Mouse (Mus musculus): ENCODE measurements around the gene Zfp580. TPM values are rescaled to one million over a fixed set of nuclear protein-coding genes. Genes with fewer than 3 reads are reported as not detected.
A peak's percentile ranks its signal among the peaks of the same experiment; 100 is the strongest.
"Not testable (repeated sequence)": the region's sequence is repeated elsewhere in the genome, so short reads cannot be mapped to it uniquely, and the experiment has no call there.

The Zfp580 gene
- polyA plus RNA-seq, 1 experiment from 2014 or later, result 15.2 TPM

DNA sequence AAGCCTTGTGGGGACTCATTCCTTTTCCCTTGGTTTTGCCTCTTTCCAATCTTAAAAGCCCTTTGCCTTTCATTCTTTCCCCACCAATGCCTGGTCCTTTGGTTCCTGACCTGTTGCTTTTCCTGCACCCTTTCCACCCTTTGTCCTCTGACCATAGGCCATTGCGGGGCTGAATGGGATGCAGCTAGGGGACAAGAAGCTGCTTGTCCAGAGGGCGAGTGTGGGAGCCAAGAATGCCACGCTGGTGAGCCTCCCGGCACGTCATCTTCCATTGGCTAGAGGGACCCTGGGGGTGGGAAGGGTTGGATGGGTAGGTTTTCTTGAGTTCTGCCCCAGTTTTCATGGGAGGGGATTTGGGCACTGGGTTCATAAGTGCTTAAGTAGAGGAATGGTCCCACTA is 23.6 kb downstream of the Zfp580 start:
- Histone ChIP-seq H3K4me2 (ENCODE audit: low read depth, low read length) (no peak overlapping the region), H3K36me3 (ENCODE audit: control insufficient read depth, insufficient read depth) (peaks cover 74% of the 10 kb centered on the region), H3K9me3 (replicated peaks; ENCODE audit: control insufficient read depth, low read length) (no peaks in the 10 kb centered on the region), H3K4me3 (ENCODE audit: low read length) (no peak overlapping the region), H3K27ac (ENCODE audit: low read length) (no peak overlapping the region), H3K27me3 (ENCODE audit: control insufficient read depth, insufficient read depth, low read length) (no peaks in the 10 kb centered on the region), H3K4me1 (ENCODE audit: control insufficient read depth, insufficient read depth, low read length) (no peaks in the 10 kb centered on the region), H3K9ac (ENCODE audit: low read length) (no peak overlapping the region)
- WGBS, result 91% methylated on average over 5 of the region's 5 CpGs
- no peak for ATAC-seq (replicated peaks; ENCODE audit: extremely low read depth, insufficient read depth, low FRiP score)

DNA sequence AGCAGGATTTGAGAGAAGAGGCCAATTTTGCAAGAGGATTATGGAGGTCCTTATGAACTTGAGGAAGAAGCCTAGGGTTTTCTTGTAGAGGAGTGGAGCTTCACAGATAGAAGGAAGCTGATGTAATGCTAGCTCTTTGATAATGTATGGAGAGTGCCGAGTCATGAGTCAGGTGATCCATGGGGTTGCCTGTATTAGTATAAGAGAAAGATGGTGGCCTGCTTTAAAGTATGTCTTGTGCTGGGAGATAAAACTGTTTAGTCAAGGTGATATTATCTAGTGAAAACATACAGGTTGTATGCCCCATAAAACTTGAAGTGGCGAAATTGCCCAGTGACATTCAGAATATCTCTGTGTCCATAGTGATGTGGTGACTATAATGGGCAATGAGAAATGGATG is 25.6 kb downstream of the Zfp580 start:
- Histone ChIP-seq H3K9ac (ENCODE audit: low read length) (no peak overlapping the region), H3K27ac (ENCODE audit: low read length) (no peak overlapping the region), H3K4me3 (ENCODE audit: low read length) (no peak overlapping the region), H3K27me3 (ENCODE audit: control insufficient read depth, insufficient read depth, low read length) (no peaks in the 10 kb centered on the region), H3K36me3 (ENCODE audit: control insufficient read depth, insufficient read depth) (peaks cover 57% of the 10 kb centered on the region), H3K9me3 (replicated peaks; ENCODE audit: control insufficient read depth, low read length) (no peaks in the 10 kb centered on the region), H3K4me1 (ENCODE audit: control insufficient read depth, insufficient read depth, low read length) (peaks cover 11% of the 10 kb centered on the region), H3K4me2 (ENCODE audit: low read depth, low read length) (no peak overlapping the region)
- WGBS, result 78% methylated on average over 2 of the region's 2 CpGs
- ATAC-seq (replicated peaks; ENCODE audit: extremely low read depth, insufficient read depth, low FRiP score), result no peak

DNA sequence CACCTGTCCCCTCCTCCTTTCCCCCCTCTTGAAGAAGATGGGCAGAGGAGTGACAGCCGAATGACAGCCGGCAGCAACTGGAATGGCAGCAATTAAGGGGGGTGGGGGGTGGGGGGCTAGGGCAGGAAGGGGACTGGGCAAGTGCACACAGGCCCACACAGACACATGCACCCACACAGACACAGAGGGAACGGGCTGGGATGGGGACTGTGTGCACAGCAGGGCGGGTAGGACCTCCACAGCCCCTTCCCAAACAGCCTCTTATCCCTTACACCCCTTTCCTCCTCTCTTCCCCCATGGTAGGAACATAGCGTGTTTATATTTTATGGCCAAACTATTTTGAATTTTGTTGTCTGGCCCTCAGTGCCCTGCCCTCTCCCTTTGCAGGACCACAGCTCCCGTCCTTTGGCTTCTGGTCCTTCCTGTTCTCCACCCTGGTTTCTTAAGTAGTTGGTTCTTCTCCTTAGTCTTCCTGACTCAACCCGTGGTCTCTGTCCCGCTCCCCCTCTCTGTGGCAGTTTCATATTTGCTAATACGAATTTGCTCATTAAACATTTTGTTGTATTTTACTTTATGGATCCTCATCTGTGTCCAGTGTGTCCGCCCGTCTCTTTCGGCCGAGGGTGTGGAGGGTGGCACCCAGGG is 28.1 kb downstream of the Zfp580 start:
- peaks cover 18% of the 10 kb centered on the region for H3K4me1 ChIP-seq (ENCODE audit: control insufficient read depth, insufficient read depth, low read length)
- peaks cover 42% of the 10 kb centered on the region for H3K36me3 ChIP-seq (ENCODE audit: control insufficient read depth, insufficient read depth)
- peak overlapping the region; percentile 87 for H3K4me3 ChIP-seq (ENCODE audit: low read length)
- not testable (repeated sequence) for H3K9me3 ChIP-seq (replicated peaks; ENCODE audit: control insufficient read depth, low read length); H3K27me3 ChIP-seq (ENCODE audit: control insufficient read depth, insufficient read depth, low read length); ATAC-seq (replicated peaks; ENCODE audit: extremely low read depth, insufficient read depth, low FRiP score)
- WGBS, result 41% methylated on average over 9 of the region's 13 CpGs
- peak overlapping the region; percentile 71 for H3K9ac ChIP-seq (ENCODE audit: low read length)
- peak overlapping the region; percentile 87 for H3K27ac ChIP-seq (ENCODE audit: low read length)
- peak overlapping the region; percentile 81 for H3K4me2 ChIP-seq (ENCODE audit: low read depth, low read length)

DNA sequence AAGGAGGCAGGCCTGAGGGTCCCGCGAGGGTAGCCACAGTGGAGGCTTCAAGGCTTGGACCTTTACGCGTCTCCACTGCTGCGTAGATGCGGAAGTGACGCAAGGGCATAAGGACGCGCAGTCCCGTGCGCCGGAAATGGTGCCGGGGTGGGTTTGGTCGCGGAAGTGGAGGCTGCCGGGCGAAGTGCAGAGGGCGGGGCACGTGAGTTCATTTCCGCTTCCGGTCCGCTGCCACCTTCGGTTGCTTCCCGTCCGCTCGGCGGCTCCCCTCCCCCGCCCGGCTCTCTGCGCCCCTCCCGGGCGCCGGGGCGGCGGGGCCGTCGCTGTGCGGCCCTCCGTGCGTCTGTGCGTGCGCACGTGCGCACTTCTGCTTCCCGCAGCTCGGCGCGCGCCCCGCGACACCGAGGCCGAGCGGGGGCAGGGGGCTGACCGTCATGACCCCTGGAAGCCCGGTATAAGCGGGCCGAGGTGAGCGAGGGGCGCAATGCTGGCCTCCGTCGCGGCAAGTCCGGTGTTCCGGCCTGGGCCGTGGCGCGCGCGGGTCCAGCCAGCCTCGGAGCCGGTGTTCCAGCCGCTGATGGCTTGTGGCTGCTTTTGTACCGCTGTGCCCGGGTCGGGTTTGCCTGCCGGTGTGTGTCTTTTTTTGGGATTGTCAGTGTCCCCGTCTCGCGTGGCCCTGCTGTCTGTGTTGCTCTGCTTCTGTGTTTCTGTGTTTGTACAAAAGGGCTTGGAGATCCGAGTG is 28.8 kb downstream of the Zfp580 start, which contains the start of gene Epn1:
Gene Epn1 (plus strand): TSS at position 226 of the 742 bp plus-strand sequence.
- Histone ChIP-seq H3K4me3 (ENCODE audit: low read length) (peak within 1 kb of the TSS; percentile 87), H3K4me1 (ENCODE audit: control insufficient read depth, insufficient read depth, low read length) (peaks cover 18% of the 10 kb centered on the region), H3K9me3 (replicated peaks; ENCODE audit: control insufficient read depth, low read length) (no peaks in the 10 kb centered on the region), H3K27ac (ENCODE audit: low read length) (peak within 1 kb of the TSS; percentile 87), H3K36me3 (ENCODE audit: control insufficient read depth, insufficient read depth) (peaks cover 40% of the 10 kb centered on the region), H3K27me3 (ENCODE audit: control insufficient read depth, insufficient read depth, low read length) (no peaks in the 10 kb centered on the region), H3K9ac (ENCODE audit: low read length) (peak within 1 kb of the TSS; percentile 97), H3K4me2 (ENCODE audit: low read depth, low read length) (peak within 1 kb of the TSS; percentile 81)
- WGBS, result under 1% methylated on average over 81 of the region's 81 CpGs
- peak; percentile 97 for ATAC-seq (replicated peaks; ENCODE audit: extremely low read depth, insufficient read depth, low FRiP score)

DNA sequence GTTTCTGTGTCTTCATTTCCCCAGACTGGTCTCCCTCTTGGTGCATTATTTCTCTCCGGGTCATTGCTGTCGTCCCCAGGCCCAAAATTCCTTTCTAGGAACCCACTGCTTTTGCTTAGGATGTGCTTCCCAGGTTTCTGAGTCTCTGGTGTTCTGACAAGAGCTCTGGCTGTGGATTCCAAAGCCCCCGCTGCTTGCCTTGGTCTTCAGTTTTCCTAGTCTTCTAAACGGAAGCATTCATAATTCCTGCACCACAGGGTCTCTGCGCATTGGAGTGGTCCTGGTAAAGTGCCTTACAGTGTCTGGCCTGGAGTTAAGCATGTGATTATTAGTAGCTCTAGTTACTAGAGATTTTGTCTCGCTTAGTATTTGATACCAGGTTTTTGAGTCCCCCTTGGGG is 29.5 kb downstream of the Zfp580 start:
- WGBS, result 10% methylated on average over 6 of the region's 6 CpGs
- ATAC-seq (replicated peaks; ENCODE audit: extremely low read depth, insufficient read depth, low FRiP score), result no peak
- peaks cover 18% of the 10 kb centered on the region for H3K4me1 ChIP-seq (ENCODE audit: control insufficient read depth, insufficient read depth, low read length)

DNA sequence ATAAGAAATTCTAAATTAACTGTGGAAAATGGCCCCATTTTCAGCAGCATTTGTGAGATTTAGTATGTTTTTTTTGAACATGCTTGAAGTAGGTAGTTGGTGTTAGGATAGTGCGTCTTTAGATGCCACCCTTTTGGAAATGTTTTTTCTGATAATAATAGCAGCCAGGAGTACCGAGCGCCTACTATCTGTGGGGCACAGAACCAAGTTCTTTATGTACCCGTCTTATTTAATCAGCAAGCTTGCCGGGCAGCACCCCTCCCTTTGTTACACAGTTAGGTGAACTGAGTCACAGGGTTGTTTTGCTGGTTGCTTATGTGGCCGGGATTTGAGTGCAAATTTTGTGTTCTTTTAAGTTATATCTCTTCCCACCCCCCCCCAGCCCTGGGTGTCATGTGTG is 29.9 kb downstream of the Zfp580 start:
- no peaks in the 10 kb centered on the region for H3K27me3 ChIP-seq (ENCODE audit: control insufficient read depth, insufficient read depth, low read length)
- no peak overlapping the region for H3K27ac ChIP-seq (ENCODE audit: low read length)
- ATAC-seq (replicated peaks; ENCODE audit: extremely low read depth, insufficient read depth, low FRiP score), result no peak
- H3K4me2 ChIP-seq (ENCODE audit: low read depth, low read length), result peak overlapping the region; percentile 81
- H3K4me3 ChIP-seq (ENCODE audit: low read length), result peak overlapping the region; percentile 87
- H3K36me3 ChIP-seq (ENCODE audit: control insufficient read depth, insufficient read depth), result peaks cover 34% of the 10 kb centered on the region
- H3K4me1 ChIP-seq (ENCODE audit: control insufficient read depth, insufficient read depth, low read length), result peaks cover 18% of the 10 kb centered on the region
- H3K9me3 ChIP-seq (replicated peaks; ENCODE audit: control insufficient read depth, low read length), result no peaks in the 10 kb centered on the region
- H3K9ac ChIP-seq (ENCODE audit: low read length), result peak overlapping the region; percentile 97
- WGBS, result 46% methylated on average over 6 of the region's 6 CpGs

More for the DNA sequence above, 29.5 kb downstream of the Zfp580 start:
- peak overlapping the region; percentile 81 for H3K4me2 ChIP-seq (ENCODE audit: low read depth, low read length)
- H3K9ac ChIP-seq (ENCODE audit: low read length), result peak overlapping the region; percentile 97
- H3K27me3 ChIP-seq (ENCODE audit: control insufficient read depth, insufficient read depth, low read length), result no peaks in the 10 kb centered on the region
- H3K27ac ChIP-seq (ENCODE audit: low read length), result peak overlapping the region; percentile 87
- peaks cover 38% of the 10 kb centered on the region for H3K36me3 ChIP-seq (ENCODE audit: control insufficient read depth, insufficient read depth)
- H3K4me3 ChIP-seq (ENCODE audit: low read length), result peak overlapping the region; percentile 87
- H3K9me3 ChIP-seq (replicated peaks; ENCODE audit: control insufficient read depth, low read length), result no peaks in the 10 kb centered on the region

DNA sequence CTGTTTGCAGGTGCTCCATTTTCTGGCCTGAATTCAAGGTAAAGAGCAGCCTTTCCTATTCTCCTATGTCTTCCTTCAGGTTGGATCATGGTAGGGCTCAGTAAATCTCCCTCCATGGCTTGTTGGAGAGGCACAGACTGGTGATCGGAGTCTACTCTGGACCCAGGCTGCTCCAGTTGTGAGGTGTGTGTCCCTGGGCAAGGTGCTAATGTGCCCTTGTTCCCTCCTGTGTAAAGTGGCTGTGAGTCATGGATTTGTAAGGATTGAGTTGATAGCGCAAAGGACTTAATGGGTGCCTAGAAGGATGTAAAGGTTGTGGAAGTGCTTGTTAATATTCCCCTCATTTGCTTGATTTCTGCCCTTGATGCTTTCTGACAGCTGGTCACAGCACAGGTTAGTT is 30.6 kb downstream of the Zfp580 start:
- Histone ChIP-seq H3K27ac (ENCODE audit: low read length) (no peak overlapping the region), H3K27me3 (ENCODE audit: control insufficient read depth, insufficient read depth, low read length) (no peaks in the 10 kb centered on the region), H3K9me3 (replicated peaks; ENCODE audit: control insufficient read depth, low read length) (no peaks in the 10 kb centered on the region), H3K4me3 (ENCODE audit: low read length) (no peak overlapping the region), H3K36me3 (ENCODE audit: control insufficient read depth, insufficient read depth) (peaks cover 27% of the 10 kb centered on the region), H3K4me1 (ENCODE audit: control insufficient read depth, insufficient read depth, low read length) (peaks cover 18% of the 10 kb centered on the region), H3K9ac (ENCODE audit: low read length) (no peak overlapping the region), H3K4me2 (ENCODE audit: low read depth, low read length) (peak overlapping the region; percentile 81; the same call in 1 of the 2 replicates)
- WGBS, result 95% methylated on average over 2 of the region's 2 CpGs
- no peak for ATAC-seq (replicated peaks; ENCODE audit: extremely low read depth, insufficient read depth, low FRiP score)

DNA sequence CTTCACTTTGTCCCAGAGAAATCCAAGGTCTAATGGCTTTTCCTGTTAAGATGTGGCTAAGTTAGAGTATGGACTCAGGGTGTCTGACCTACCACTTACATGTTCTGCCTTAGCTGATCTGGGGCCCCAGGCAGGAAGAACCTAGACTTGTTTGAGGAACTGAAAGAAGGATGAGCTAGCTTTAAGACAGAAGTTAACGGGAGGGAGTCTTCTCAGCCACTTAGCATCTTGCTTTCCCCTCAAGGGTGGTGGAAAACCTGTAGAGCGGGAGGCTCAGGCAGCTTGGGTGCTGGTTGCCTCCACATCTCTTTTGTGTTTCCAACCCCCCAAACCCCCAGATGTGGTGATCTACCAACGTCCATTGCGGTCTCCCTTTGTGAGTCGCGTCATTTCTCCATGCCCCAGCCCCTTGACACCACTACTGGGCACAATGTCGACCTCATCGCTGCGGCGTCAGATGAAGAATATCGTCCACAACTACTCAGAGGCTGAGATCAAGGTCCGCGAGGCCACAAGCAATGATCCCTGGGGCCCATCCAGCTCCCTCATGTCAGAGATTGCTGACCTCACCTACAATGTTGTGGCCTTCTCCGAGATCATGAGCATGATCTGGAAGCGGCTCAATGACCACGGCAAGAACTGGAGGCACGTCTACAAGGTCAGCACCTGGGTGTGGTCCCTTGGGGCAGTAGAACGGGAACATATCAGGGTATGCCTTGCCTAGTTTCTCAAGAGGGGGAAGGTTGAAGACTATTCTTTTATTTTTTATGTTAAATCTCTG is 32.2 kb downstream of the Zfp580 start:
- Histone ChIP-seq H3K9me3 (replicated peaks; ENCODE audit: control insufficient read depth, low read length) (no peaks in the 10 kb centered on the region), H3K27ac (ENCODE audit: low read length) (no peak overlapping the region), H3K9ac (ENCODE audit: low read length) (no peak overlapping the region), H3K27me3 (ENCODE audit: control insufficient read depth, insufficient read depth, low read length) (no peaks in the 10 kb centered on the region), H3K4me2 (ENCODE audit: low read depth, low read length) (no peak overlapping the region), H3K36me3 (ENCODE audit: control insufficient read depth, insufficient read depth) (peaks cover 18% of the 10 kb centered on the region), H3K4me3 (ENCODE audit: low read length) (no peak overlapping the region), H3K4me1 (ENCODE audit: control insufficient read depth, insufficient read depth, low read length) (peaks cover 18% of the 10 kb centered on the region)
- WGBS, result 88% methylated on average over 18 of the region's 18 CpGs
- ATAC-seq (replicated peaks; ENCODE audit: extremely low read depth, insufficient read depth, low FRiP score), result no peak
